Mouse (Mus musculus): ENCODE results near the gene Tpgs1. TPM values are rescaled to one million over a fixed set of nuclear protein-coding genes. Genes with fewer than 3 reads are reported as not detected.

Gene Tpgs1
- total and polyA plus RNA-seq, 3 experiments = 29.5 to 147 (median 40.7) TPM

DNA sequence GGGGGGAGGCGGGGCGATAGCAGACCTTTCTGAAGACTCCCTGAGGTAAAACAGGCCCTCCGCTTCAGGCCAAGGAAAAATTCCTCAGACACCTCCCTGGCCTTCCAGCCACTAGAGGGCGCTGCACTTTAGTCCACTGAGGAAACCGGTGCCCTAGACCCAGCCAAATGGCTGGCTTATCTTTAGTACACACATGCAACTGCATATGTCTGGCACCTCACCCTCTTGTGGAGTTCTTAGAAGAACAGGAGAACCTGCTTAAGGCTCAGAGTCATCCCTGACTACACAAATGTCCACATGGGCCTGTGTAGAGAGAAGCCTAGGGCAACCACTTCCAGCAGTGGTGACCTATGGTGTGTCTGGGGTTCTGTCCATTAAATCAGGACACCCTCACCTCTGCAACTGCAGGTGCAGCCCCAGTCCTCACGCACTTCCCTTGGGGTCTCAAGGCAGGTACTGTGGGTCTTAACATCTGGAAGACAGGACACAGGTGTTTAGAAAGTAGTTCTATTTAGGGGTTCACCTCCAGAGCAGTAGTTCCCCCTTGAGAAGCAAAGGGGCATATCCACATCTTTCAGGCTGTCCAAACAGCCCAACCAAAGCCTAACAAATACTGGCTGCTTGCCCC is 43.4 kb downstream of the Tpgs1 start:
- DNase-seq = peak; percentile 78

GRCm38 (mm10) chr10:79713163-79713562 is 44.0 kb downstream of the Tpgs1 start:
- DNase-seq = no peak

- DNase-seq = no peak
Measured at GRCm38 (mm10) chr10:79714996-79715395, 45.8 kb downstream of the Tpgs1 start.

- DNase-seq = no peak
Measured at GRCm38 (mm10) chr10:79716254-79716987, 47.3 kb downstream of the Tpgs1 start, which contains the start of gene Hcn2. TSS of gene Hcn2 (plus strand) at chr10:79716634.

DNA sequence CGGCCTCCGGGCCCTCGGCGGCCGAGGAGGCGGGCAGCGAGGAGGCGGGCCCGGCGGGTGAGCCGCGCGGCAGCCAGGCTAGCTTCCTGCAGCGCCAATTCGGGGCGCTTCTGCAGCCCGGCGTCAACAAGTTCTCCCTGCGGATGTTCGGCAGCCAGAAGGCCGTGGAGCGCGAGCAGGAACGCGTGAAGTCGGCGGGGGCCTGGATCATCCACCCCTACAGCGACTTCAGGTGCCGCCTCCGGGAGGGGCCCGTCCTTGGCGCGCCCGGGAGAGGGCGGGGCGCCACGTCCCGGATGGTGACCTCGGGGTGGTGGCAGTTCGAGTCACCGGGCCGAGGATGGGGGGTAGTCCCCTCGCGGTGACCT is 47.8 kb downstream of the Tpgs1 start:
- DNase-seq = peak; percentile 65

- peak; percentile 76 for DNase-seq
Measured at GRCm38 (mm10) chr10:79717640-79718357, 48.6 kb downstream of the Tpgs1 start.

GRCm38 (mm10) chr10:79721089-79721488 is 51.9 kb downstream of the Tpgs1 start:
- DNase-seq = no peak

- DNase-seq = no peak
Measured at GRCm38 (mm10) chr10:79723047-79723446, 53.9 kb downstream of the Tpgs1 start.

- no peak for DNase-seq
Measured at GRCm38 (mm10) chr10:79723692-79724091, 54.5 kb downstream of the Tpgs1 start.

Other genes starting within 250 kb of the Tpgs1 start
- gene Vmn2r83, start 200.6 kb upstream of the Tpgs1 start, total RNA-seq (2021) = not detected
- gene Vmn2r83, start 200.6 kb upstream of the Tpgs1 start, polyA plus RNA-seq (2012; rRNA removed) = not detected in 2 replicates
- gene Plpp2, start 135.6 kb upstream of the Tpgs1 start, total RNA-seq (2021) = 10 to 100 TPM; 30.3 to 34.7 TPM
- gene Plpp2, start 135.6 kb upstream of the Tpgs1 start, polyA plus RNA-seq (2012; rRNA removed) = 33.5 and 44.3 TPM in 2 replicates
- 10 to 100 TPM; 26.7 to 30.9 TPM for gene Mier2, start 114.2 kb upstream of the Tpgs1 start, total RNA-seq (2021)
- gene Mier2, start 114.2 kb upstream of the Tpgs1 start, polyA plus RNA-seq (2012; rRNA removed) = 150 and 154 TPM in 2 replicates
- not detected for gene Theg, start 82.0 kb upstream of the Tpgs1 start, total RNA-seq (2021)
- gene Theg, start 82.0 kb upstream of the Tpgs1 start, polyA plus RNA-seq (2012; rRNA removed) = not detected in 2 replicates
- gene C2cd4c, start 55.3 kb upstream of the Tpgs1 start, total RNA-seq (2021) = under 1 TPM; 0.10 to 0.14 TPM
- 0.12 and 0.25 TPM in 2 replicates for gene C2cd4c, start 55.3 kb upstream of the Tpgs1 start, polyA plus RNA-seq (2012; rRNA removed)
- gene Shc2, start 31.5 kb upstream of the Tpgs1 start, total RNA-seq (2021) = 1 to 10 TPM; 2.0 to 6.7 TPM
- gene Shc2, start 31.5 kb upstream of the Tpgs1 start, polyA plus RNA-seq (2012; rRNA removed) = 4.8 and 9.1 TPM in 2 replicates
- gene Odf3l2, start 23.6 kb upstream of the Tpgs1 start, total RNA-seq (2021) = not detected
- not detected in 2 replicates for gene Odf3l2, start 23.6 kb upstream of the Tpgs1 start, polyA plus RNA-seq (2012; rRNA removed)
- not detected for gene Madcam1, start 4.8 kb upstream of the Tpgs1 start, total RNA-seq (2021)
- gene Madcam1, start 4.8 kb upstream of the Tpgs1 start, polyA plus RNA-seq (2012; rRNA removed) = 0.46 TPM in 1 of 2 replicates, not detected in the other
- 100 to 1,000 TPM in 1 of 2 experiments, 10 to 100 TPM in 1; 87.7 to 122 TPM for gene Cdc34, start 12.8 kb downstream of the Tpgs1 start, total RNA-seq (2021)
- gene Cdc34, start 12.8 kb downstream of the Tpgs1 start, polyA plus RNA-seq (2012; rRNA removed) = 174 and 205 TPM in 2 replicates
- 1 to 10 TPM; 1.0 to 2.2 TPM for gene Gzmm, start 19.7 kb downstream of the Tpgs1 start, total RNA-seq (2021)
- gene Gzmm, start 19.7 kb downstream of the Tpgs1 start, polyA plus RNA-seq (2012; rRNA removed) = 0.52 and 0.55 TPM in 2 replicates
- 100 to 1,000 TPM; 588 to 674 TPM for gene Bsg, start 35.1 kb downstream of the Tpgs1 start, total RNA-seq (2021)
- gene Bsg, start 35.1 kb downstream of the Tpgs1 start, polyA plus RNA-seq (2012; rRNA removed) = 314 and 321 TPM in 2 replicates
- 1 to 10 TPM; 5.9 to 6.0 TPM for gene Hcn2, start 47.3 kb downstream of the Tpgs1 start, total RNA-seq (2021)
- 20.2 and 27.8 TPM in 2 replicates for gene Hcn2, start 47.3 kb downstream of the Tpgs1 start, polyA plus RNA-seq (2012; rRNA removed)
- gene Polrmt, start 77.2 kb downstream of the Tpgs1 start, total RNA-seq (2021) = 10 to 100 TPM; 55.4 to 62.8 TPM
- gene Polrmt, start 77.2 kb downstream of the Tpgs1 start, polyA plus RNA-seq (2012; rRNA removed) = 87.6 and 89.0 TPM in 2 replicates
- gene Fgf22, start 85.7 kb downstream of the Tpgs1 start, total RNA-seq (2021) = not detected
- 0.18 and 0.68 TPM in 2 replicates for gene Fgf22, start 85.7 kb downstream of the Tpgs1 start, polyA plus RNA-seq (2012; rRNA removed)
- gene Rnf126, start 97.6 kb downstream of the Tpgs1 start, total RNA-seq (2021) = 10 to 100 TPM; 51.6 to 51.8 TPM
- 222 and 226 TPM in 2 replicates for gene Rnf126, start 97.6 kb downstream of the Tpgs1 start, polyA plus RNA-seq (2012; rRNA removed)
- 10 to 100 TPM in 1 of 2 experiments, 1 to 10 TPM in 1; 10.0 to 37.2 TPM for gene Fstl3, start 107.9 kb downstream of the Tpgs1 start, total RNA-seq (2021)
- gene Fstl3, start 107.9 kb downstream of the Tpgs1 start, polyA plus RNA-seq (2012; rRNA removed) = 47.0 and 74.7 TPM in 2 replicates
- gene Prss57, start 121.6 kb downstream of the Tpgs1 start, total RNA-seq (2021) = under 1 TPM in 1 of 2 experiments, not detected in 1; 0.21 TPM
- 0.28 TPM in 1 of 2 replicates, not detected in the other for gene Prss57, start 121.6 kb downstream of the Tpgs1 start, polyA plus RNA-seq (2012; rRNA removed)
- gene Palm, start 124.2 kb downstream of the Tpgs1 start, total RNA-seq (2021) = 100 to 1,000 TPM in 1 of 2 experiments, 10 to 100 TPM in 1; 68.1 to 105 TPM
- 138 and 146 TPM in 2 replicates for gene Palm, start 124.2 kb downstream of the Tpgs1 start, polyA plus RNA-seq (2012; rRNA removed)
- gene Misp, start 151.6 kb downstream of the Tpgs1 start, total RNA-seq (2021) = under 1 TPM; 0.31 to 0.32 TPM
- gene Misp, start 151.6 kb downstream of the Tpgs1 start, polyA plus RNA-seq (2012; rRNA removed) = 0.03 and 0.10 TPM in 2 replicates
- gene Ptbp1, start 185.1 kb downstream of the Tpgs1 start, total RNA-seq (2021) = 100 to 1,000 TPM; 217 to 332 TPM
- gene Ptbp1, start 185.1 kb downstream of the Tpgs1 start, polyA plus RNA-seq (2012; rRNA removed) = 175 and 259 TPM in 2 replicates
- gene Prtn3, start 205.1 kb downstream of the Tpgs1 start, total RNA-seq (2021) = under 1 TPM; 0.62 to 0.63 TPM
- 3.4 and 4.1 TPM in 2 replicates for gene Prtn3, start 205.1 kb downstream of the Tpgs1 start, polyA plus RNA-seq (2012; rRNA removed)
- 1 to 10 TPM; 1.2 to 2.2 TPM for gene Plppr3, start 205.3 kb downstream of the Tpgs1 start, total RNA-seq (2021)
- gene Plppr3, start 205.3 kb downstream of the Tpgs1 start, polyA plus RNA-seq (2012; rRNA removed) = 4.2 and 4.6 TPM in 2 replicates
- gene Elane, start 216.9 kb downstream of the Tpgs1 start, total RNA-seq (2021) = under 1 TPM; 0.49 to 0.79 TPM
- gene Elane, start 216.9 kb downstream of the Tpgs1 start, polyA plus RNA-seq (2012; rRNA removed) = 0.34 and 1.1 TPM in 2 replicates
- gene Cfd, start 221.5 kb downstream of the Tpgs1 start, total RNA-seq (2021) = 1,000 to 10,000 TPM; 2,358 to 4,405 TPM
- 4,988 and 13,425 TPM in 2 replicates for gene Cfd, start 221.5 kb downstream of the Tpgs1 start, polyA plus RNA-seq (2012; rRNA removed)
- 10 to 100 TPM; 38.4 to 43.0 TPM for gene Med16, start 239.6 kb downstream of the Tpgs1 start, total RNA-seq (2021)
- 126 and 132 TPM in 2 replicates for gene Med16, start 239.6 kb downstream of the Tpgs1 start, polyA plus RNA-seq (2012; rRNA removed)
- gene Gm26602, start 241.5 kb downstream of the Tpgs1 start, total RNA-seq (2021) = not detected
- gene Gm26602, start 241.5 kb downstream of the Tpgs1 start, polyA plus RNA-seq (2012; rRNA removed) = not detected in 2 replicates
- 1 to 10 TPM; 1.4 TPM for gene Kiss1r, start 247.6 kb downstream of the Tpgs1 start, total RNA-seq (2021)
- 11.8 and 15.1 TPM in 2 replicates for gene Kiss1r, start 247.6 kb downstream of the Tpgs1 start, polyA plus RNA-seq (2012; rRNA removed)